Mouse (Mus musculus): ENCODE results near the gene Clasp2. TPM values are rescaled to one million over a fixed set of nuclear protein-coding genes. Genes with fewer than 3 reads are reported as not detected.
A peak's percentile ranks its signal among the peaks of the same experiment; 100 is the strongest.

Gene Clasp2
- polyA plus RNA-seq, 1 experiment from 2014 or later = 26.9 TPM

- DNase-seq (ENCODE audit: low read depth, low spot score) (no peak), ATAC-seq (no peak)
- CTCF ChIA-PET = no interaction called here
- in situ Hi-C loops (cut with MboI; ENCODE audit: low pct_unique_long_range_greater_than_20kb) = no loop called here
- H3K27me3 ChIP-seq = no peaks in the 10 kb centered on the region
- TF ChIP-seq CTCF (IDR thresholded peaks at IDR 0.05) = no peak
- POLR2A ChIA-PET = no interaction called here
Measured at GRCm38 (mm10) chr9:113929676-113930075, 188.4 kb downstream of the Clasp2 start.

- POLR2A ChIA-PET = interaction anchor here (0.6 to 1.0 kb wide), 2 partner anchors 10 to 256 kb away, joined by 3 read pairs; no protein-coding TSS in a partner anchor
Measured at GRCm38 (mm10) chr9:113930534-113931374, 189.5 kb downstream of the Clasp2 start, which contains the start of gene Ubp1. Gene Ubp1, plus strand, starts transcription at chr9:113930934.

GRCm38 (mm10) chr9:113931375-113932099 lies 190.3 kb downstream of the Clasp2 start:
- ChIA-PET CTCF (no interaction called here), POLR2A (interaction anchor here (0.6 to 1.0 kb wide), 3 partner anchors 9 to 257 kb away, joined by 3 read pairs; no protein-coding TSS in a partner anchor)
- peak; percentile 3 for ATAC-seq
- TF ChIP-seq CTCF (IDR thresholded peaks at IDR 0.05) = no peak
- no peaks in the 10 kb centered on the region for H3K27me3 ChIP-seq
- in situ Hi-C loops (cut with MboI; ENCODE audit: low pct_unique_long_range_greater_than_20kb) = no loop called here
- DNase-seq (ENCODE audit: low read depth, low spot score) = no peak

More at GRCm38 (mm10) chr9:113930534-113931374, 189.5 kb downstream of the Clasp2 start, which contains the start of gene Ubp1:
- TF ChIP-seq CTCF (IDR thresholded peaks at IDR 0.05) = no peak
- CTCF ChIA-PET = interaction anchor here (0.9 kb wide), 1 partner anchor 9 kb away, joined by 3 read pairs; no protein-coding TSS in a partner anchor
- DNase-seq (ENCODE audit: low read depth, low spot score) (peak; percentile 97), ATAC-seq (peak; percentile 94)
- in situ Hi-C loops (cut with MboI; ENCODE audit: low pct_unique_long_range_greater_than_20kb) = no loop called here
- no peaks in the 10 kb centered on the region for H3K27me3 ChIP-seq

- H3K27me3 ChIP-seq = no peaks in the 10 kb centered on the region
- TF ChIP-seq CTCF (IDR thresholded peaks at IDR 0.05) = no peak
- in situ Hi-C loops (cut with MboI; ENCODE audit: low pct_unique_long_range_greater_than_20kb) = no loop called here
- DNase-seq (ENCODE audit: low read depth, low spot score) (no peak), ATAC-seq (no peak)
- CTCF ChIA-PET = interaction anchor here (1.4 kb wide), 1 partner anchor 9 kb away, joined by 5 read pairs; no protein-coding TSS in a partner anchor
- POLR2A ChIA-PET = interaction anchor here (0.6 kb wide), 1 partner anchor 53 kb away, joined by 3 read pairs; no protein-coding TSS in a partner anchor
Measured at GRCm38 (mm10) chr9:113932100-113932470, 190.8 kb downstream of the Clasp2 start.

GRCm38 (mm10) chr9:113932501-113932900 lies 191.2 kb downstream of the Clasp2 start:
- TF ChIP-seq CTCF (IDR thresholded peaks at IDR 0.05) = no peak
- no peaks in the 10 kb centered on the region for H3K27me3 ChIP-seq
- in situ Hi-C loops (cut with MboI; ENCODE audit: low pct_unique_long_range_greater_than_20kb) = no loop called here
- DNase-seq (ENCODE audit: low read depth, low spot score) = no peak
- ChIA-PET POLR2A (no interaction called here), CTCF (interaction anchor here (0.6 to 1.4 kb wide), 3 partner anchors 10 to 23 kb away, joined by 3 to 5 read pairs (median 3); no protein-coding TSS in a partner anchor)
- no peak for ATAC-seq

- in situ Hi-C loops (cut with MboI; ENCODE audit: low pct_unique_long_range_greater_than_20kb) = no loop called here
- TF ChIP-seq CTCF (IDR thresholded peaks at IDR 0.05) = no peak
- CTCF ChIA-PET = no interaction called here
Measured at GRCm38 (mm10) chr9:113935638-113936037, 194.4 kb downstream of the Clasp2 start.

GRCm38 (mm10) chr9:113939063-113939850 lies 198.0 kb downstream of the Clasp2 start:
- in situ Hi-C loops (cut with MboI; ENCODE audit: low pct_unique_long_range_greater_than_20kb) = no loop called here
- POLR2A ChIA-PET = no interaction called here
- CTCF ChIA-PET = interaction anchor here (0.6 to 1.1 kb wide), 2 partner anchors 9 to 442 kb away, joined by 3 read pairs; partner anchors contain the start of gene Ubp1
- ATAC-seq = no peak
- H3K27me3 ChIP-seq = no peaks in the 10 kb centered on the region
- no peak for DNase-seq (ENCODE audit: low read depth, low spot score)
- TF ChIP-seq CTCF (IDR thresholded peaks at IDR 0.05) = no peak

More at GRCm38 (mm10) chr9:113935638-113936037, 194.4 kb downstream of the Clasp2 start:
- POLR2A ChIA-PET = no interaction called here
- DNase-seq (ENCODE audit: low read depth, low spot score) = no peak
- no peaks in the 10 kb centered on the region for H3K27me3 ChIP-seq
- ATAC-seq = no peak

- ATAC-seq (no peak), DNase-seq (ENCODE audit: low read depth, low spot score) (no peak)
- ChIA-PET POLR2A (no interaction called here), CTCF (interaction anchor here (1.2 kb wide), 1 partner anchor 9 kb away, joined by 4 read pairs; no protein-coding TSS in a partner anchor)
- H3K27me3 ChIP-seq = no peaks in the 10 kb centered on the region
- no peak for TF ChIP-seq CTCF (IDR thresholded peaks at IDR 0.05)
- in situ Hi-C loops (cut with MboI; ENCODE audit: low pct_unique_long_range_greater_than_20kb) = no loop called here
Measured at GRCm38 (mm10) chr9:113941103-113941805, 200.0 kb downstream of the Clasp2 start.

GRCm38 (mm10) chr9:113943372-113943771 lies 202.1 kb downstream of the Clasp2 start:
- ChIA-PET CTCF (interaction anchor here (1.4 to 2.7 kb wide), 2 partner anchors 9 kb away, joined by 7 to 11 read pairs; no protein-coding TSS in a partner anchor), POLR2A (no interaction called here)
- ATAC-seq (no peak), DNase-seq (ENCODE audit: low read depth, low spot score) (no peak)
- TF ChIP-seq CTCF (IDR thresholded peaks at IDR 0.05) = no peak
- no peaks in the 10 kb centered on the region for H3K27me3 ChIP-seq
- in situ Hi-C loops (cut with MboI; ENCODE audit: low pct_unique_long_range_greater_than_20kb) = no loop called here
